Mouse (Mus musculus) hindbrain, postnatal 0 days (tissue): ENCODE data around the gene Syk. TPM values are rescaled to one million over a fixed set of nuclear protein-coding genes. Genes with fewer than 3 reads are reported as not detected.

Experiments
- ATAC-seq: fragments of 200-750 bp; cut with Nextera tagmentation; 2 replicates; pipeline ENCODE4 v1.8.0; 2017; ENCODE audit warnings: mild to moderate bottlenecking, moderate TSS enrichment, moderate library complexity
- DNase-seq: peaks from one replicate; pipeline ENCODE4 v3.0.0-alpha.2; 2015; ENCODE audit warnings: low spot score
- H3K27ac ChIP-seq: fragments of 300-500 bp; sonication (generic); 2 replicates; pipeline ENCODE4 v1.5.1; 2014; ENCODE audit warnings: mild to moderate bottlenecking
- H3K27me3 ChIP-seq: fragments of 300-500 bp; sonication (generic); 2 replicates; pipeline ENCODE4 v1.6.1; 2014; ENCODE audit warnings: low read length, mixed read lengths; ENCODE audit not compliant: insufficient read depth
- H3K36me3 ChIP-seq: fragments of 300-500 bp; sonication (generic); 2 replicates; pipeline ENCODE4 v1.6.1; 2014; ENCODE audit warnings: low read length, mixed read lengths; ENCODE audit not compliant: insufficient read depth
- H3K4me1 ChIP-seq: fragments of 300-500 bp; sonication (generic); 2 replicates; pipeline ENCODE4 v1.6.1; 2014; ENCODE audit warnings: antibody characterized with exemption, low read length, mixed read lengths; ENCODE audit not compliant: insufficient read depth
- H3K4me2 ChIP-seq: fragments of 300-500 bp; sonication (generic); 2 replicates; pipeline ENCODE4 v1.6.1; 2014; ENCODE audit warnings: low read depth, mild to moderate bottlenecking, low read length, moderate library complexity, mixed read lengths
- H3K4me3 ChIP-seq: fragments of 300-500 bp; sonication (generic); 2 replicates; pipeline ENCODE4 v1.5.1; 2014; ENCODE audit warnings: low read length
- H3K9ac ChIP-seq: fragments of 300-500 bp; sonication (generic); replicated peaks from 2 replicates; pipeline ENCODE4 v1.6.1; 2014; ENCODE audit warnings: mild to moderate bottlenecking, low read length, moderate library complexity, mixed read lengths
- H3K9me3 ChIP-seq: fragments of 300-500 bp; sonication (generic); 2 replicates; pipeline ENCODE4 v1.6.1; 2016; ENCODE audit warnings: low read length, mixed read lengths
- CTCF ChIP-seq: IDR thresholded peaks from 2 replicates; pipeline ENCODE4 v1.5.1; 2016; ENCODE audit warnings: antibody characterized with exemption, control low read depth, low read depth
- WGBS: fragments of 180-500 bp; shearing (Covaris S2); extraction: QIAGEN DNeasy Blood & Tissue Kit; methylation state at CpG from one replicate; pipeline ENCODE4 v1.1.7; 2014; 5-methylcytosine and 5-hydroxymethylcytosine counted together
- polyA plus RNA-seq: library from polyadenylated mRNA; unstranded; fragments of >200 nt; fragmentation: Nextera tagmentation; extraction: Ambion mirVana; gene quantifications from 2 replicates; pipeline ENCODE4 v1.2.1, GENCODE M21; 2015
- total RNA-seq: library from RNA; depleted of rRNA; stranded (reverse); fragments of >200 nt; gene quantifications from 2 replicates; pipeline ENCODE4 v1.2.3, GENCODE M21; 2014

Syk gene
- total and polyA plus RNA-seq, 2 experiments from 2014 or later: 1.2 to 2.7 TPM

DNA sequence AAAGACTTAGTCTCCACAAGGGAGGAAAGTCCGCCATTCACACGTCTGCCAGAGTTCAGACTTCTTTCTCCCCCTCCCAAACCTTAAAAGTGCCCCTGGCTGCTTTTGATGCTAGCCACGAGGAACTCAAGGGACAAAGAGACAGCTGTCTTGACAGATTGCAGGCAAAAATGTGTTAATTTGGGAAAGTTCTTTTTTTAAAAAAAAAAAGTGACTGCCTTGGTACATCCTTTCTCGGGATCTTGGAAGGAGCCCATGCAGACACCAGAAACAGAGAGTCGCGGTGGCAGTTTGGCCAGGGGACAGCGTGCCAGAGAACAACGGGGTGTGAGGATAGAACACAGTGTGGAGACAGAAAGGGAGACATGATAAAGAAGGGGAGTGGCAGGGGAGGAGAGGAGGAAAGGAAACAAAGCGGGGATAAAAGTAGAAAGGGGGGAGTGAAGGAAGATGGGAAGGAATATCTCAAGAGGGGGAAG, 71.9 kb downstream of the Syk start:
- Histone ChIP-seq H3K9me3 (no peaks in the 10 kb centered on the region), H3K36me3 (no peaks in the 10 kb centered on the region), H3K27me3 (no peaks in the 10 kb centered on the region), H3K27ac (no peak overlapping the region), H3K4me2 (no peak overlapping the region), H3K4me3 (no peak overlapping the region), H3K4me1 (no peaks in the 10 kb centered on the region), H3K9ac (no peak overlapping the region)
- DNase-seq (no peak), ATAC-seq (no peak)
- no peak for TF ChIP-seq CTCF
- WGBS: 24% methylated on average over 9 of the region's 9 CpGs

GRCm38 (mm10) chr13:52657966-52658365, 75.0 kb downstream of the Syk start:
- 89% methylated on average over 7 of the region's 7 CpGs for WGBS
- Histone ChIP-seq H3K4me1 (no peaks in the 10 kb centered on the region), H3K27ac (no peak overlapping the region), H3K9ac (no peak overlapping the region), H3K4me2 (no peak overlapping the region), H3K9me3 (no peaks in the 10 kb centered on the region), H3K36me3 (no peaks in the 10 kb centered on the region), H3K4me3 (no peak overlapping the region), H3K27me3 (no peaks in the 10 kb centered on the region)
- ATAC-seq (0 out of 2 replicates have a peak, but pooled peaks have one; percentile 31), DNase-seq (no peak)
- TF ChIP-seq CTCF: no peak

DNA sequence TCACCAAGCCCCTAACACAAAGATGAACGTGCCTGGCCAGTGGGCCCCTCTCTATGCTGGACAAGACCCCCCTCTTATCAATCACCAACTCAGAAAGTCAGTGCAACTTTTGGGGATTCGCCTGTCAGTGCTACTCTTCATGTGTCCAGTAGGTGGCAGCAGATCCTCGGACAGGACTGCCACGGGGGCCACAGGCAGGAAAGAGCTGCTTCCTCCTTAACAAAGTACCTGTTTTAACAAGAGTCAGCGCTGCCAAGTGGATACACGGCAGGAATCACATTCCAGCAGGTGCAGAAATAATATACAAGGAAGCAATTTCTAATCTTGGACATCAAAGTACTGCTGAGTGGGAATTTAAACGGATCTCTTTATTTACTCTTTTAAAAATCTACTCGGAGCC, 75.5 kb downstream of the Syk start:
- ATAC-seq: 0 out of 2 replicates have a peak, but pooled peaks have one; percentile 41
- no peaks in the 10 kb centered on the region for H3K9me3 ChIP-seq
- H3K9ac ChIP-seq: no peak overlapping the region
- H3K4me2 ChIP-seq: no peak overlapping the region
- WGBS: 13% methylated on average over 8 of the region's 8 CpGs
- DNase-seq: peak; percentile 83
- H3K27ac ChIP-seq: no peak overlapping the region
- no peaks in the 10 kb centered on the region for H3K4me1 ChIP-seq
- peak; percentile 98 for TF ChIP-seq CTCF
- no peaks in the 10 kb centered on the region for H3K36me3 ChIP-seq
- no peaks in the 10 kb centered on the region for H3K27me3 ChIP-seq
- no peak overlapping the region for H3K4me3 ChIP-seq

DNA sequence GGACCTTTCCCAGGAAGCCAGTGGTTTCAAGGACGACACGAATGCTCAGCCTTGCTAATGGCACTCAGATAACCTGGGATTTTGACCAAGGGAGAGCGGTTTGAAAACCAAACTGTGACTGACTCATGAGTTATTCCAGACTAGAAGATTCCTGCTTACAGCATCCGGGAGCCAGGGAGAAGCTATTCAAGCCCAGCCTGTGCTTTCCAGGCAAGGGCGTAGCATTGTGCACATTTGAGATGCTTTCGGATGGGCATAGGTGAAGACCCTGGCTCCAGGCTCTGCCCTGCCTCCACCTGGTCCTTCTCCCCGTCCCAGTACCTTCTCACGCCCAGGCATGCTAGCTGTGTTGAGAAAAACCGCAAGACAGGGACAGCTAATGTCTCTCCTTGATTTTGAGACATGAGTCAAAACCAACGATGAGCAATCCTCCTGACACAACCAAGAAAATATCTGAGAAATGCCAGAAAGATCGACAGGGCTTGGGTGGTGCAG, 76.2 kb downstream of the Syk start:
- H3K36me3 ChIP-seq: no peaks in the 10 kb centered on the region
- no peak for TF ChIP-seq CTCF
- WGBS: 89% methylated on average over 11 of the region's 11 CpGs
- ATAC-seq (no peak), DNase-seq (no peak)
- H3K27ac ChIP-seq: no peak overlapping the region
- H3K4me3 ChIP-seq: no peak overlapping the region
- H3K9me3 ChIP-seq: no peaks in the 10 kb centered on the region
- H3K4me2 ChIP-seq: no peak overlapping the region
- H3K27me3 ChIP-seq: no peaks in the 10 kb centered on the region
- H3K4me1 ChIP-seq: no peaks in the 10 kb centered on the region
- H3K9ac ChIP-seq: no peak overlapping the region

DNA sequence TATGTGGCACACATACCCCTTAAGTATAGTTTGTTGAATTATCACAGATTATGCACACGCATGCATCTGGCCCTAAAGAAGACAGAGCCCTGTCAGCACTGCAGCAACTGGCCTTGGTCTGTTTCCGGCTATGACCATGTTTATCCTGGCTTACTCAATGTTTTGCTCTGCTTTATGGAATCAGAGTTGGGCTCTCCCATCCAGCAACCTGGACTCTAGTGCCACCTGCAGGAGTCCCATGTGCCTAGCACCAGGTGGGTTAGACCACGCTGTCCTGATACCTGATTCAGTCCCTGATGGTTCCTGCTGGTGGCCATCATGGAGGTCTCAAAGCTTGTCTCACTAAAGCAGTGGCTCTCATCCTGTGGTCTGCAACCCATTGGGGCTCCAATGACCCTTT, 86.9 kb downstream of the Syk start:
- Histone ChIP-seq H3K9ac (no peak overlapping the region), H3K36me3 (no peaks in the 10 kb centered on the region), H3K4me2 (no peak overlapping the region), H3K27ac (no peak overlapping the region), H3K4me1 (no peaks in the 10 kb centered on the region), H3K9me3 (no peaks in the 10 kb centered on the region), H3K4me3 (no peak overlapping the region), H3K27me3 (no peaks in the 10 kb centered on the region)
- TF ChIP-seq CTCF: peak; percentile 52
- ATAC-seq: no peak
- no peak for DNase-seq
- 71% methylated on average over 3 of the region's 3 CpGs for WGBS

- TF ChIP-seq CTCF: no peak
- DNase-seq (no peak), ATAC-seq (no peak)
- WGBS: 73% methylated on average over 4 of the region's 4 CpGs
- H3K4me2 ChIP-seq: no peak overlapping the region
- no peak overlapping the region for H3K9ac ChIP-seq
- H3K36me3 ChIP-seq: no peaks in the 10 kb centered on the region
- H3K9me3 ChIP-seq: no peaks in the 10 kb centered on the region
- no peak overlapping the region for H3K4me3 ChIP-seq
- H3K4me1 ChIP-seq: no peaks in the 10 kb centered on the region
- no peak overlapping the region for H3K27ac ChIP-seq
- H3K27me3 ChIP-seq: no peaks in the 10 kb centered on the region
Observed at GRCm38 (mm10) chr13:52673272-52673671, 90.3 kb downstream of the Syk start.

DNA sequence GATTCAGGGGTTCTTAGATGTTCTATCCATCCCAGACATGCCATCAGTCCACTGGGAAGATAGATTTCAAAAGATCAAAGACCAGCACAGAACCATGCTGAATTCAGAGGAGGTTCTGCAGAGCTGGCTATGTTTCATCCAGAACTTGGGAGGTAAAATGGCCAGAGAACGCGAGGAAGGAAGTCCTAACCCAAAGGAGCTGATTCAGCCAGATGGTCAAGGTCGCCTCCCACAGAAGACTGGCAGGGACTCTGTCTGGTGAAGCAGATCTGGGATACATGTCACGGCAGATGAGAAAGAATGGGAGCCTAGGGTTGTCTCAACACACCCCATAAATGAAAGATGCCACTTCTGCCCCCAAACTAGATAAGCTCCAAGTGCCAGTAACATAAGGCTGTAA, 90.9 kb downstream of the Syk start:
- no peak overlapping the region for H3K27ac ChIP-seq
- H3K4me3 ChIP-seq: no peak overlapping the region
- no peak for DNase-seq
- ATAC-seq: no peak
- no peak overlapping the region for H3K4me2 ChIP-seq
- no peaks in the 10 kb centered on the region for H3K4me1 ChIP-seq
- H3K9ac ChIP-seq: no peak overlapping the region
- 63% methylated on average over 4 of the region's 4 CpGs for WGBS
- H3K36me3 ChIP-seq: no peaks in the 10 kb centered on the region
- no peak for TF ChIP-seq CTCF
- H3K27me3 ChIP-seq: no peaks in the 10 kb centered on the region
- no peaks in the 10 kb centered on the region for H3K9me3 ChIP-seq
